Mouse (Mus musculus) urinary bladder, postnatal 4 days (tissue): ENCODE data around the gene Tmem207.

Source experiments
- DNase-seq, 2 experiments: peaks; one replicate each; pipeline ENCODE4 v3.0.0; 2021 to 2022; ENCODE audit warnings: low spot score in 2 of 2

Gene Tmem207

GRCm38 (mm10) chr16:26456182-26456581 lies 70.4 kb downstream of the Tmem207 start:
- DNase-seq = no peak

- DNase-seq = no peak
Observed at GRCm38 (mm10) chr16:26454163-26454562, 72.4 kb downstream of the Tmem207 start.
